Mouse (Mus musculus) fat pad, adult 2 months (tissue): ENCODE results near the gene Spty2d1.
"Not testable (repeated sequence)": the region's sequence is repeated elsewhere in the genome, so short reads cannot be mapped to it uniquely, and the experiment has no call there.

Experiments
- DNase-seq: peaks from one replicate; pipeline ENCODE4 v3.0.0-alpha.2; 2011; ENCODE audit warnings: low read depth, low spot score; ENCODE audit errors: extremely low read depth

Spty2d1 gene

DNA sequence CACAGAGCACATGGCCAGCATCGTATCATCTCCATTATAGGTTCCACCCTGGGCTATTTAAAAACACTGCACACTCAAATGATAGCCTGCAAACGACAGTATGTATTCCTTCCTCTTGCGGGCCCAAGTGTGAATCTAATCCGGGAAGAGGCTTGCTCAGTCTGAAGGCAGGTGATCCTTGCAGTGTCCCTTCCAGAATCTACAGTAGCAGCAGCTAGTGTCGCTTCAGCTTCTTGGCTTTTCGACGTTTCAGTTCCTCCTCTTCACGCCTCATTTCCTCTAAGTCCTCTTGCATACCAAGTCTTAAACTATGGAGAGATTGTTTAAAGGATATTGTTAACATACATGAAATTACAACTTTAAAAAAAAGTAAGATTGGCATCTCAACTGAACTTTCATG is 15.1 kb downstream of the Spty2d1 start:
- DNase-seq: no peak

DNA sequence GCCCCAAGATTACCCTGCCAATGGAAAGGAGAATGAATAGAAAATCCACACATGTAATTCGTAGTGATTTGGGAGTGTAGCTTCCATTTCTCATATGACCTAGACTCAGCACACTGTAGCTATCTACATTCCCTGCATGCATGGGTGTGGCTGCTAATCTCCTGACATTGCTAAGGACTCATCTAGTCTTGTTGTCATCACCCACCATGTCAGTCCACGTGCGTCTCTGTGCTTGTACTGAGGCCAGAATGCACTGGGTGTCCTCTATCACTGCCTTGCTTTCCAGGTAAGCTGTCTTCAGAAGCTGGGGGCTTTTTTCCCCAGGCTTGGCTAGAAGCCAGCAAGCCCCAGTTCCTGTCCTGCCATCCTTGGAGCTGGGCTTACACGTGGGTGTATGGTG is 18.8 kb downstream of the Spty2d1 start:
- DNase-seq: not testable (repeated sequence)

DNA sequence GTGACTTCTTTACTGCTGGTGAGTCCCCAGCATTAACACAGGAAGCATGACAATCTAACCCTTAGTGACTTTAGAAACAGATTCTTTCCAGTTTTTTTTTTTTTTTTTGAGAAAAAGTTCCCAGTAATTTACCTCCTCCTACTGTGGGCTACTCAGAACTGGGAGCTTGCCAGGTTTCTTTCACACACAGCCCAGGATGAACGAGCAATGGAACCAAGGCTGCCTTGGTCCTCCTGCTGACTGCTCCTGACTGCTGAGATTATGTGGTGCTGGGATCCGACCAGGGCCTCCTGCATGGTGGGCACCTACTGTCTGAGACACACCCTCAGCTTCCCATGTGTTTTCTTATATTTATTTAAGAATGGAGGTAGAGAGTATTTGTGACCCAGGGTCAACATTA is 21.1 kb downstream of the Spty2d1 start:
- DNase-seq: no peak

- DNase-seq: no peak
Measured at GRCm38 (mm10) chr7:46986646-46987045, 21.6 kb downstream of the Spty2d1 start.

- DNase-seq: no peak
Measured at GRCm38 (mm10) chr7:46985718-46986505, 22.3 kb downstream of the Spty2d1 start.

- no peak for DNase-seq
Measured at GRCm38 (mm10) chr7:46983280-46983679, 24.9 kb downstream of the Spty2d1 start, which contains the start of gene Gm9999. TSS of gene Gm9999 (plus strand) at chr7:46983580.

DNA sequence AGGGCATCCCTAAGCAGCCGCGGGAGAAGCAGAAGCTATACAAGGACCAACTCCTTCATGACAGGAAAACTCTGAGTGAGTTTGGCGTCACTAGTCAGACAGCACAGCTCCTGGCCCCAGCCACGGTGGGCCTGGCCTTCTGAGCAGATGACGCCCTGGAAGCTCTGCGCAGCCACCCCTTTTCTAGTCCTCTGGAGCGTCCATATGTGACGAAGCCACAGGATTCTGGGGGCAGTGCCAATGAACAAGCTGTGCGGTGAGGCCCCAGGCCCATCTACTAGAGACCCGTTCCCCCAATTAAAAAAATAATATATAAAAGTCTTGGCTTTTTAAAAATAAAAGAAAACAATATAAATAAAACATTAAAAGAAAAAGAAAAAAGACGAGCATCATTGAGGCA is 32.8 kb downstream of the Spty2d1 start:
- no peak for DNase-seq

GRCm38 (mm10) chr7:46974648-46975047 is 33.6 kb downstream of the Spty2d1 start:
- DNase-seq: no peak

GRCm38 (mm10) chr7:46969898-46970297 is 38.3 kb downstream of the Spty2d1 start:
- no peak for DNase-seq

GRCm38 (mm10) chr7:46964070-46964469 is 44.1 kb downstream of the Spty2d1 start:
- no peak for DNase-seq

GRCm38 (mm10) chr7:46962806-46963618 is 45.2 kb downstream of the Spty2d1 start:
- DNase-seq: no peak

GRCm38 (mm10) chr7:46962132-46962531 is 46.1 kb downstream of the Spty2d1 start:
- DNase-seq: no peak

GRCm38 (mm10) chr7:46960991-46961390 is 47.2 kb downstream of the Spty2d1 start:
- no peak for DNase-seq

- DNase-seq: no peak
Measured at GRCm38 (mm10) chr7:46958853-46959252, 49.4 kb downstream of the Spty2d1 start.

DNA sequence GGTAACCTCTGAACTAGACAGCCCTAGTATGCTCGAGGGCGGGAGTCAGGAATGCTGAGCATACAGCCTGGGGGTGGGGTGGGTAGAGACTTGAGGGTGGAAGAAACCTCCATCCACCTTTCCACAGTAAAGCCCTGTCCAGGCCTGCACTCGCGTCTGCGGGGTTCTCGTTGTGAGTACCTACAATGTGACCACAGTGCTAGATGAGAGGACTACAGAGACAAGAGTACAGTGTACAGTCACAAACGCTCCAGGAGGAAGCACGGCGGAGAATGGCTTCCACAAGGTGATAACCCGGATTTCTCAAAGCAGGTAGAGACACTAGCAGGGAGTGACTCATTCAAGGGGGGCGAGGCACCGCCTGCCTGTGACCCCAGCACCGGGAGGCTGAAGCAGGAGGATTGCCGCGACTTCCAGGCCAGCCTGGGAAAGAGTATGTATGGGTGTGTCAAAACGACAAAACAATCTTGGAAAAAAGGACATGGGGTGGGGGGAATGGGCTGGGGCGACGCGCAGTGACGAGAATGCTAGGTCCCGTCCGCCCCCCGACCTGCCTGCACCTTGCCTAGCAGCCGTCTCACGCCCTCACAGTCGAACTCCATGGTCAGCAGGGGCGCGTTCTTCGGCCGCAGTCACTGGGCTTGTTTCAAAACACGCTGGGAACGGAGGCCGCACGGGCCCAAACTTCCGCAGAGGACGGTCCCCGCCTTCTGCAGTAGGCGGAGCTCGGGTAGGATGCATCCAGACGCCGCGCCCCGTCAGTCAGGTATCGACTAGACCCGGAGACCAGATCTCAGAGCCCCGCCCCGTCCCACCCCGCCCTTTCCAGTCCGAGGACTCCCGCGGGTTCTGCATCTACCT is 50.1 kb downstream of the Spty2d1 start, which contains the start of gene Uevld:
Uevld (minus strand) TSS at position 697 of the 861 bp plus-strand sequence.
- peak; percentile 50 for DNase-seq
